Mouse (Mus musculus) ES-E14 (cell line): Measurements from ENCODE around the gene Hdac8. TPM values are rescaled to one million over a fixed set of nuclear protein-coding genes. Genes with fewer than 3 reads are reported as not detected.
A peak's percentile ranks its signal among the peaks of the same experiment; 100 is the strongest.

ENCODE experiments used
- DNase-seq: peaks from one replicate; pipeline ENCODE4 v3.0.0-alpha.2; 2013; ENCODE audit warnings: low read depth, low spot score
- H3K27ac ChIP-seq: 2 replicates; pipeline ENCODE4 v1.5.1; 2012; ENCODE audit warnings: low read depth, mild to moderate bottlenecking, low read length, moderate library complexity, mixed read lengths; ENCODE audit not compliant: poor library complexity, insufficient read depth, severe bottlenecking
- H3K36me3 ChIP-seq: 2 replicates; pipeline ENCODE4 v1.6.1; 2012; ENCODE audit warnings: mild to moderate bottlenecking, low read length, moderate library complexity, mixed read lengths; ENCODE audit not compliant: control insufficient read depth, poor library complexity, insufficient read depth, severe bottlenecking
- H3K4me1 ChIP-seq, 2 experiments: fragments of 150-350 bp in 1 of 2; sonication (generic) in 1 of 2; 2 replicates each; pipeline ENCODE4 v1.6.1; 2012; ENCODE audit warnings: low read length in 2 of 2, mild to moderate bottlenecking in 1 of 2, mixed read lengths in 1 of 2; ENCODE audit not compliant: control insufficient read depth in 2 of 2, insufficient read depth in 2 of 2, poor library complexity in 1 of 2
- H3K4me3 ChIP-seq, 2 experiments: fragments of 150-350 bp in 1 of 2; sonication (generic) in 1 of 2; 2 replicates each; pipeline ENCODE4 v1.5.1; 2012; ENCODE audit warnings: low read length in 2 of 2, low read depth in 1 of 2, mild to moderate bottlenecking in 1 of 2, mixed read lengths in 1 of 2; ENCODE audit not compliant: insufficient read depth in 1 of 2, poor library complexity in 1 of 2, severe bottlenecking in 1 of 2
- H3K9ac ChIP-seq: 2 replicates; pipeline ENCODE4 v1.6.1; 2012; ENCODE audit warnings: low read depth, mild to moderate bottlenecking, low read length, mixed read lengths; ENCODE audit not compliant: poor library complexity, insufficient read depth, severe bottlenecking
- H3K9me3 ChIP-seq: fragments of 150-350 bp; sonication (generic); 2 replicates; pipeline ENCODE4 v1.6.1; 2012; ENCODE audit warnings: low read depth, mild to moderate bottlenecking, low read length; ENCODE audit not compliant: control insufficient read depth, insufficient read depth
- CHD2 ChIP-seq: IDR thresholded peaks from 2 replicates; pipeline ENCODE4 v1.6.1; 2014; ENCODE audit warnings: mild to moderate bottlenecking, low read depth, low read length, inconsistent platforms
- HCFC1 ChIP-seq: IDR thresholded peaks from 2 replicates; pipeline ENCODE4 v1.6.1; 2012; ENCODE audit warnings: low read length, inconsistent platforms, borderline replicate concordance; ENCODE audit not compliant: insufficient read depth
- MAFK ChIP-seq: IDR thresholded peaks from 2 replicates; pipeline ENCODE4 v1.6.1; 2014; ENCODE audit warnings: mild to moderate bottlenecking, low read depth, low read length, inconsistent platforms; ENCODE audit not compliant: insufficient read depth
- ZC3H11A ChIP-seq: IDR thresholded peaks from 2 replicates; pipeline ENCODE4 v1.6.1; 2012; ENCODE audit warnings: low read depth, mild to moderate bottlenecking, inconsistent platforms, low read length, borderline replicate concordance
- ZNF384 ChIP-seq: IDR thresholded peaks from 2 replicates; pipeline ENCODE4 v1.6.1; 2012; ENCODE audit warnings: low read depth, low read length, inconsistent platforms
- in situ Hi-C, 2 experiments: fragments of 600-800 bp; cut with MboI; formaldehyde crosslinking; loops; one replicate each; pipeline ENCODE4 v1.15.1; 2025; ENCODE audit warnings: low sequenced_read_pairs in 2 of 2, inconsistent platforms in 1 of 2; ENCODE audit not compliant: unreplicated experiment in 2 of 2
- total RNA-seq: library from RNA; depleted of rRNA; stranded (reverse); fragments of 300-350 nt; gene quantifications from 2 replicates; pipeline ENCODE4 v1.2.3, GENCODE M21; 2012

The Hdac8 gene
- total RNA-seq, 1 experiment, result 4.0 TPM

DNA sequence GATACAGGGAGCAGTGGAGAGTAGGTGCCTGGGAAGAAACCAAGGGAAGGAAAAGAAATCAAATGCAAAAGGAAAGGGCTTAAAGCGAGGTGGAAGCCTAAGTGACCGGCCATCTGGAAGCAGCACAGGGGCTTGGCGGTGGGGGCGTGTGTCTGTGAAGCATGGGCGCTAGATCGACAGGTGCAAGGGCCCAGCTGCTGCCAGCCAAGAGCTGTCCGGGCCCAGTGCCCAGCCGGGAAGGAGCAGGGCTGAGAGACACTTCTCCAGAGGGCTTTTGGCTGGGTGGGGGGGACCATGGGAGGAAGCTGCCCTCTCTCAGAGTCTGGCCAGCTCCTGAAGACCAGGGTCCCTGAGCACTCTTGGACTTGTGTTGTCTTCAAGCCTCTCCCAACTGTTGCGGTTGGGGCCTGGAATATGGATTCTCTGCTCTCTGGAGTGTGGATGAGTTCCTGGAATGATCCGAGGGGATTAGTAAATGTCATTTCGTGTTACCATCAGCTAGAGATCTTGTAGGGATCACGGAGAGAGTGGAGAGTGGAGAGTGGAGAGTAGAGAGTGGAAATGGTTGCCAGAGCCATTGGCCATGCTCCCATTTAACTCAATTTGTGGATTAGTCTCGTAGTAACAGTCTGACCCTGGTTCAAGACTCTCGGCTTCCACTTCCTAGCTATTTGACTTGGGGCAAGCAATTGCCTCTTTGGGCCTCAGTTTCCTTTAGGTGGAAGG, 242.4 kb downstream of the Hdac8 start:
- no peaks in the 10 kb centered on the region for H3K9me3 ChIP-seq
- no peak for DNase-seq
- H3K4me3 ChIP-seq, result no peak overlapping the region
- no peaks in the 10 kb centered on the region for H3K4me1 ChIP-seq
- TF ChIP-seq MAFK (no peak), ZNF384 (no peak), CHD2 (no peak), ZC3H11A (no peak), HCFC1 (no peak)
- H3K36me3 ChIP-seq, result no peaks in the 10 kb centered on the region
- in situ Hi-C loops, result no loop called here
- no peak overlapping the region for H3K9ac ChIP-seq
- H3K27ac ChIP-seq, result no peak overlapping the region

DNA sequence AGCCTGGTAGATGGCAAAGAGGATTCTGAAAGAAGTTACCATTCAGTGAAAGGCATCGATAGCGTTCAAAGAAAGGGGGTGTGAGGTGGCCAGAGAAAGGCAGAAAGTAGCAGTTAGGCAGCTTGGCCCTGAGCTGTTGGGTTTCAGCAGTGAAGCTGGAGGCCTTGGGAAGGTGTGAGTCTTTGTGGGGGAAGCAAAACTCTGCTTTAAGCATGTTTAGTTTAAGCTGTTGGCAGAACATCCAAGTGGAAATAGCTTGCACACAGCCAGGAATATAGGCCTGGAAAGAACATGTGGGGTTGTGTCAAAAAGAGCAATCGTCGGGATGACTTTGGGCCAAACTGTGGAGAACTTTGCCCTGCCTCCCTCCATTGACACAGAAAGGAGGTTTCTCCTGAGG, 245.4 kb downstream of the Hdac8 start:
- TF ChIP-seq CHD2, result no peak
- no peak for TF ChIP-seq HCFC1
- TF ChIP-seq ZNF384, result no peak
- no peak for TF ChIP-seq MAFK
- no peak for TF ChIP-seq ZC3H11A
- Histone ChIP-seq H3K9ac (no peak overlapping the region), H3K27ac (no peak overlapping the region), H3K4me3 (no peak overlapping the region), H3K9me3 (no peaks in the 10 kb centered on the region), H3K4me1 (no peaks in the 10 kb centered on the region), H3K36me3 (no peaks in the 10 kb centered on the region)
- in situ Hi-C loops, result no loop called here
- DNase-seq, result no peak

DNA sequence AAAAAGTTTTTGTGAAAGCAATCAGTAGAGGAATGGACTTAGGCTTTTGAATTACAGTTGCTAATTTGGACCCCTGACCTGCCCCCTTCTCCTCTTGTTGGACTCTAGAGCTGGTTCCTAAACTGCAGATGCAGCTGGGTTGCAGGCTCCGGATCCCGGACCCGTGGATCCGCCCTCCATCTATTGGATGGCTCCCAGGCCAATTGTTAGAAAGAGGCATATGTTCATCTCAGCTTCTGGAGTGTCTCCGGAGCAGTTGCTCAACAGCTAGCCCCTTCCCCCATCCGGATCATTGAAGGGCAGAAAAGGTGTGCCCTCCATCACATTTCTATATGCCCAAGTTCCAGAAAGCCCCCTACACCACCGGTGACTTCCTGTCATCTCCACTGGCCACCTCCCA, 251.3 kb downstream of the Hdac8 start:
- no peak for DNase-seq

DNA sequence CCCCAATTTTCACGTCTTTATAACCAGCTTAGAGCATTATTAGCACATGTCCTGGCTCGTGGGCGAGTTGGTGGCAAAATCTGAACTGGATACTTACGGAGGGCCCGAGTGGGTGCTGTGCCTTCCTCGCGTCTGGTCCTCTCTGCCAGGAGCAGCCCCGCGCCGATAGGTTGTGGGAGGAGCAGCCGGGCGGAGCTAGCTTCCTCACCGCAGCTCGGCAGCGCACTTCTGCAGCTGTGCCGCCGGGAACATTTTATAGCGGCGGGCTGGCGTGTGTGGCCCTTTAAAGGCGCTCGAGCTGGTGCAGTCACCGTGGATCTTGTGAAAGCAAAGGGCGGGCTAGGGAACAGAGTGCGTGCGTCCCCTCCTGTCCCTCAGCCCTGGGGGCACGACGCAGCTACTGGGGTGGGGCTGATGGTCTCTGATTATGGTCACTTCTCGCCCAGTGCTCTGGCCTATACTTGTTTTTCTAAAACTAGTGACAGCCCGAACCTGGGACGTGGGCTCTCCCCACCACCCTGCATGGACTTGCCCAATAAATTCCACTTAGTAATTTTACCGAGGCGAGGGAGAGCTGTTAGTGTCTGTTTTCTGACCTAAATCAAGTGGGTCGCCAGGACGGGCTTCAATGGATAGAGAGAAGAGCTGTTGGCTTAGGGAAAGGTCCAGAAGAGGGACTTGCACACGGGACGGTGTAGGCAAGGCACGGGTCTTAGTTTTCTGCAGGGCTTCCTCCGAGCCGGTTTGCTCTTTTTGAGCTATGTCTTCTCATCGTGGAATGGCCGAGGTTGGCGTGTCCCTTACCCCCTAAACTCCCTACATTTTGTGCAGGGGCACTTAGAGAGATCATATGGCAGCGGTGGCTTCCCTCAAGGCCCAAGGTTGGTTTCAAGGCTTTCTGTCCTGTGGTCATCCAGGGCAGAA, 253.0 kb downstream of the Hdac8 start, which contains the start of gene Cited1:
TSS of gene Cited1 (minus strand) at position 245 of the 924 bp plus-strand sequence.
- H3K9ac ChIP-seq, result peak within 1 kb of the TSS; percentile 64
- no peaks in the 10 kb centered on the region for H3K4me1 ChIP-seq
- TF ChIP-seq CHD2 (no peak), HCFC1 (no peak), ZC3H11A (no peak), ZNF384 (no peak), MAFK (no peak)
- no peaks in the 10 kb centered on the region for H3K9me3 ChIP-seq
- peak within 1 kb of the TSS; percentile 70 for H3K4me3 ChIP-seq
- in situ Hi-C loops, result no loop called here
- H3K36me3 ChIP-seq, result no peaks in the 10 kb centered on the region
- H3K27ac ChIP-seq, result no peak within 1 kb of the TSS
- no peak for DNase-seq

More for the DNA sequence above, 251.3 kb downstream of the Hdac8 start:
- Histone ChIP-seq H3K9me3 (no peaks in the 10 kb centered on the region), H3K4me3 (no peak overlapping the region), H3K9ac (no peak overlapping the region), H3K4me1 (no peaks in the 10 kb centered on the region), H3K27ac (no peak overlapping the region), H3K36me3 (no peaks in the 10 kb centered on the region)
- TF ChIP-seq ZNF384 (no peak), MAFK (no peak), HCFC1 (no peak), ZC3H11A (no peak), CHD2 (no peak)
- in situ Hi-C loops, result no loop called here
